Mouse (Mus musculus): ENCODE measurements around the gene Gm38431.
"Not testable (repeated sequence)": the region's sequence is repeated elsewhere in the genome, so short reads cannot be mapped to it uniquely, and the experiment has no call there.

Gene Gm38431

DNA sequence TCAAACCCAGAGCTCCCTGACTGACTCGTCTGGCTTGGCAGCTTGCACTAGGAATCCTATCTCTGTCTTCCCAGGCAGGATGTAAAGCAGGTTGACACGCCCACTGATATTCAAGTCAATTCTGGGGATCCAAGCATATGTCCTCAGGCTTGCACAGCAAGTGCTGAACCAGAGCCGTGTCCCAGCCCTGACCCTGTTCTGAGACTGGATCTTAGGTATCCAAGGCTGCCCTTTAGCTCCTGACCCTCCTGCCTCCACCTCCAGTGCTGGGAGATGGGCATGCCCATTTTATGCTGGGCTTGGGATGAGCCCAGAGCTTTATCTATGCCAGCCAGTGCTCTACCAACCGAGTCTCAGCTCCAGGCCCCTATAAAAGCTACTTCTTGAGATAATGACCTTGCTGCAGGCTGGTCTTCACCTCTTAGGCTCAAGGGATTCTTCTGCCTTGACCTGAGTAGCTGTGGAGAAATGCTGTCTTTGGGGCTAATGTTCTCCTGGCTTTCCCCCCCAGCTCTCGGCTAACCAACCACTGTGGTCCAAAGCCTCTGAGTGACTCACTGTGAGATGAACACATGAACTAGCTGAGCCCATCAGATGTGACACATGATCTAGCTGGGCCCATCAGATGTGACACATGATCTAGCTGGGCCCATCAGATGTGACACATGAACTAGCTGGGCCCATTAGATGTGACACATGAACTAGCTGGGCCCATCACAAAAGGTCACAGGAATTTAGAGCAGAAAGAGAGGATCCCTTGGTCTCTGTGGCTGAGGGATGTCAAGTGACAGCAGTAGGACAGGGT lies 14.2 kb upstream of the Gm38431 start:
- CTCF ChIA-PET, result no interaction called here

DNA sequence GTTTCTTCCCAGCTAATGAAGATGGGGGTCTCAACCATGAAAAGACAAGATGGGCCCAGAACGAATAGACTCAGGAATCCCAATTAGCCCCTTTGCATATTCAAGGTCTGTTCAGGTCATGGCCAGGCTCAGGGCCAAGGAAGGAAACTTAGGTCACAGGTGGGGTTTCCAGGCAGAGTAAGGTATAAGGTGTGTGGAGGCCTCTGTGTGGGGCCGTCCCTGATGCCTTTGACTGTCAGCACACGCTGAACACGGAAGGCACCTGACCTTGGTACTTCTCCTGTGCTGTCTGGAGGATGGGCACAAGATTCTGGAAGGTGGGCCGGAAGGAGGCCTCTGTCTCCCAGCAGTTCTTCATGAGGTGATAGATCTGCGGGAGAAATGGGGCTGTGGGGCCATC lies 13.0 kb upstream of the Gm38431 start:
- CTCF ChIA-PET, result no interaction called here

- CTCF ChIA-PET, result no interaction called here
Measured at GRCm38 (mm10) chr9:21102076-21102475, 10.3 kb upstream of the Gm38431 start.

- CTCF ChIA-PET, result interaction anchor here (0.5 to 0.7 kb wide), 3 partner anchors 65 to 461 kb away, joined by 3 to 7 read pairs (median 6); no protein-coding TSS in a partner anchor
Measured at GRCm38 (mm10) chr9:21100447-21101161, 8.8 kb upstream of the Gm38431 start.

DNA sequence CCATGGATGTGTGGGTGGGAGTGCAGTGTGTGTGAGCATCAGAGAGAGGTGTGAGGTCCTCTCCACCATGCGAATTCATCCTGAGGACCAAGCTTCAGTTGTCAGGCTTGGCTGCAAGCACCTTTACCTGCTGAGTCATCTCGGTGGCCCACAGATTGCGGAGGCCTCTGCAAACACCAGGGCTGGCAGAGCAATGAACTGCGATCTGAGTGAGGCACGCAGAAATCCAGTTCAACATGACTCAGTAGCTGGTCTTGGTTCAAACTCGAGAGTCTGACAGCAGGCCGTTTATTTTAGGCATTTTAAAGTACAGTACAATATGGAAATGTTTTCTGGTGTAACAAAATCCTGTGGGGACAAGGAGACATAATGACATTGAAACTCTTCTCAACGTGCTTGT lies 6.0 kb upstream of the Gm38431 start:
- CTCF ChIA-PET, result no interaction called here

- CTCF ChIA-PET, result no interaction called here
Measured at GRCm38 (mm10) chr9:21095958-21096357, 4.2 kb upstream of the Gm38431 start.

GRCm38 (mm10) chr9:21093423-21093822 lies 1.6 kb upstream of the Gm38431 start:
- CTCF ChIA-PET, result no interaction called here

DNA sequence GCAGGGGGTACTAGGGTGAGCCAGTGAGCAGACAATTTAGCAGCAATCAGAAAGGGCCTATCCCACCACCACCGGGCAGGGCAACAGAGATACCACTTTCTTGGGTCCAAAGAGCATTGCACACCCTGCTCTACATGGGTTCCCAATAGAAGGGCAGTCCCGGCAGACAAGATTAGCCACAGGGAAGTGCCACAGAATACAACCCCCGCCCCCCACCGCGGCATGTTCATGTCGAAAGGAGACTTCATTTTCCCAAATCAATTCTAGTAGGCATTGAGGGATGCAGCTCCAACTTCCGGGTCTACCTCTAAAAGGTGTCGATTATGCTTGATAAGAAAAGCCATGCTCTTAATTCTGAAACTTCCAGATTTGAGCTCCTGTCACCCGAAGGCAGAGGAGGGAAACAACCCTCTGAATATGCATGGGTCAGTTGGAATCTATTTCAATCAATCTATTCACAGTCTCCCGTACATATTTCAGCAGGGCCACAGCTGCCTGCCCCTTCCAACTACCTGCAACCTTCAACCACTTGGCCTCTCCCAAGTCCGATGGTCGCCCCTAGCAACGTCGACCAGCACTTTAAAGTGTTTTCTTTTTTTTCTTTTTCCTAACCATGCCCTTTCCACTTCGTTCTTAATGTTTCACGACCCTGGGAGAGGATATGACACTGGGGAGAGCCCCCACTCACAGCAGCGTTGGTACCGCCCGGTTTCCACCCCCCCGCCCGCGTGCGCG lies 658 bp downstream of the Gm38431 start:
- CTCF ChIA-PET, result no interaction called here

DNA sequence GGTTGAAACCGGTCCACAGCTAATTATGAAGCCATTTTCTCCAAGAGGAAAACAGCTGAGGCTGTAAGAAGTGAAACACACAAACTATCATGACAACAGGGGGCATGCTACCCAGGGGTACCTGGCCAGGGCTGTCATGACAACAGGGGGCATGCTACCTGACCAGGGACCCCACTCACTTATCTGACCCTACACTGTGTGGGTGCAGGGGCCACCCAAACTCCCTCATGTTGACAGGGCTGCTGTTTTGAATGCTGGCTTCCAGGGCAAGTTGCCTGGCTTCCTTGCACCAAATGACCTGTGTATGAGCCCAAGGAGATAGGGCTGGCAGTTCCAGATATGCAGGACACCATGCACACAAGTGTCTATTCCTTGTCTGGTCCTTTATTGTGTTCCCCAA lies 1.3 kb downstream of the Gm38431 start:
- CTCF ChIA-PET, result no interaction called here

GRCm38 (mm10) chr9:21083324-21083723 lies 8.5 kb downstream of the Gm38431 start:
- CTCF ChIA-PET, result no interaction called here

DNA sequence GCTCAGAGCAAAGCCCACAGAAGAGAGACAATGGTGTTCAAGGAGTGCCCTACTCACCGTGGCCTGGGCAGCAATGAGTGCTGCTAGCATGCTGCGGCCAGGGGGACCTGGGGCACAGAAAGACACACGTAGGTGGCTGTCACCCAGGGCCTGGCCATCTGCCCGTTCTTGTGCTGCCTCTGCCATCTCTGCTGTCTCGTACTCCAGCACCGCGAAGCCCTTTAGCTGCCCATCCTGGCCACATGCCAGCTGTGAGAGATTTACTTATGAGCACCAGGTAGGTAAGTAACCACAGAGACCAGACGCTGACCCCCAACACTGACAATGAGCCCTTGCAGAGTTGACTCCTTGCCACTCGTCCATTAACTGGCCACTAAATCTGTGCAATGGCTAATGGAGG lies 10.7 kb downstream of the Gm38431 start:
- CTCF ChIA-PET, result no interaction called here

DNA sequence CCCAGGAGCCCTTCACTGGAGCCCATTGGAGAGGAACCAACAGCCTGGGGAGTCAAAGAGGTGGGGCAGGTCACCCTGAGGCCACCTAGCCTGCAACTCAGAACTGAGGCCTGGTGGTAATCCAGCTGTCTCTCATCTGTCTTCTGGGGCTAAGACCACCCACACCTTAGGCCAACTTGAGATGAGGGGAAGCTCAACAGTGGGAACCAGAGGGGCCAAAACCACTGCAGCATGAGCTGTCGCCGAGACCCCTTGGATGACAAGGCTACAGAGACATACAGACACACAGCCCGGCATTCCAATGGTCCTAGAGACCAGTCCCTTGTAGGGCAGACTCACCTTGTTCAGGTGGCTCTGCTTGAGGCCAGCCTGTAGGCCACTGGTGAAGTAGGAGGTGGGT lies 16.2 kb downstream of the Gm38431 start:
- CTCF ChIA-PET, result no interaction called here

GRCm38 (mm10) chr9:21074173-21074572 lies 17.6 kb downstream of the Gm38431 start:
- CTCF ChIA-PET, result interaction anchor here (0.6 kb wide), 2 partner anchors 34 to 47 kb away, joined by 3 to 16 read pairs; no protein-coding TSS in a partner anchor

DNA sequence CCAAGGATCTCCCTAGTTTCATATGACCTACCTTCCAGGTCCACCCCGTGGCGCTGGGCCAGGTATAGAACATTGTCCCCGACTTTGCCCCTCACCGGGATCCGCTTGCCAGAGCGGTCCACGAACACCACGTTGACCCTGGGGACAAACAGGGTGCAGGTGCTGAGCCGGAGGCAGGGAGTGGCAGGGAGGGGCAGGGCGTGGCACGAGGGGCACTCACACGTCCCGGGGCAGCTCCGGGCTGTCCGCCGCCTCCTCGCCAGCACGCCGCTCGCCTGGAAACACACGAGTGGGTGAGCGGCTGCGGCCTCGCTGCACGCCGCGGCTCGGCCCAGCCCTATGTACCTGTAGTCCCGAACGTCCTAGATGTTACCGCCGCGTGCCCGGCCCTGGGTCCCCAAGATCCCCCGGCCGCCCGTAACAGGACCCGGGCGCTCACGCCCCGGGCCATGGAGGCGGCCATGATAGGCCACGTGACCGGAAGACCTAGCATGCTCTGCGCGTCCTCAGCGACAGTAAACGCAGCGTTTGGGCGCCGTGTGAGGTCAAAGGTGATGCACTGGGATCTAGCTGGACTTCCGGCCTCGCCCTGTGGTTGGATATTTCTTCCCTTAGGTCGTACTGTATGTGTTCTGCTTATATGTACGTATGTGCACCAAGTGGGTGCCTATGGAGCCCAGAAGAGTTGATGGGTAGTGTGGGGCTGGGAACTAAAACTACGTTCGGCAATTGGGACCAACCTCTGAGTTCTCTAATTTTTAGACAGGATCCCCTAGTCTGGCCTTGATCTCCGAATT lies 18.6 kb downstream of the Gm38431 start, which contains the start of the genes Gm49373 and Fdx1l:
Gene Gm49373 (minus strand): TSS at position 53 of the 797 bp plus-strand sequence.
Gene Fdx1l (minus strand): TSS at position 571 of the 797 bp plus-strand sequence.
- CTCF ChIA-PET, result interaction anchor here (0.6 kb wide), 3 partner anchors 35 to 46 kb away, joined by 3 to 16 read pairs (median 3); no protein-coding TSS in a partner anchor

DNA sequence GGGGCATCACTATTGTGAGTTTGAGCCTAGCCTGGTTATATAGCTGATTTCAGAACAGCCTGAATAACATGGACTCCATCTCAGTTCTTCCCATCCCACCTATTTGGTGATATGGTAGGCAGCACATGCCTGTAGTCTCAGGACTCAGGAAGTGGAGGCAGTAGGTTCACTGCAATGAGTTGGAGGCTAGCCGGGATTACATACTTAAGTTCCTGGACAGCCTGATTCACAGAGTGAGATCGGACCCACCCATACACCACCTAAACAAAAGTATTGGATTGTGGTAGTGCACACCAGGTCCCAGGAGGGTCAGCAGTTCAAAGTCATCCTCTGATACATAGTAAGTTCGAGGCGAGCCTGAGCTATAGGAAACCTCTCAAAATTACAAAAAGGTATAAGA lies 19.2 kb downstream of the Gm38431 start:
- CTCF ChIA-PET, result interaction anchor here (0.6 kb wide), 1 partner anchor 42 kb away, joined by 3 read pairs; no protein-coding TSS in a partner anchor

DNA sequence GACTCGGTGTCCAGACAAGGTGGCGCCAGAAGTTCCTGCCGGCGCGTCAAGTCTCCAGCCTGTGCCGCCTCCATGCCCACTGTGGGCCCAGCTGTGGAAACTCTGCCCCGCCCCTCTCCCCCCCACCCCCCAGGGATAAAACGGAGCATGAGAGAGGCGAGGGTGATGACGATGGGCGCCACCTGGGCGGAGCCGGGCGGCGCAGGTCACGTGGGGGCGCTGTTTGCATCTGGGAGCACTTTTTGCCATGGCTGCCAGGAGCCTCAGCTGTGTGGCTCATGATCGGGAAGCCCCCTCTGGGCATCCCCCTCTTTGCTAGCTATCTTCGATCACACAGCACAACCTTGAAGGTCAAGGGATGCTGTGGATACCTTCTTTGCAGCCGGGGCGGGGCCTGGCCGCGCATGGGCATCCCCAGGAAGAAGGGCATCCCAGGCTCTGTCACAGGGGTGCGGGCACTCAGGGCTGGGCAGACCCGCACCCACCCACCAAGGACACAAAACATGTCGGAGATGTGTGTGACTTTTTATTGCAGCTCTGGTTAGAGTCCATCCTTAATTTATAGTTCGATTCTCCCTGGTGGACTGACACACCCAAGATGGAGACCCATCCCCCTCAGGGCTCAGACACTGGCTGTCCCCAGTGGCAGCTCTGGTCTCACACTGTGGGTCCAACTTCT lies 24.7 kb downstream of the Gm38431 start, which contains the start of gene Zglp1:
Gene Zglp1 (minus strand): TSS at position 88 of the 679 bp plus-strand sequence.
- CTCF ChIA-PET, result interaction anchor here (0.5 kb wide), 1 partner anchor 56 kb away, joined by 6 read pairs; no protein-coding TSS in a partner anchor

DNA sequence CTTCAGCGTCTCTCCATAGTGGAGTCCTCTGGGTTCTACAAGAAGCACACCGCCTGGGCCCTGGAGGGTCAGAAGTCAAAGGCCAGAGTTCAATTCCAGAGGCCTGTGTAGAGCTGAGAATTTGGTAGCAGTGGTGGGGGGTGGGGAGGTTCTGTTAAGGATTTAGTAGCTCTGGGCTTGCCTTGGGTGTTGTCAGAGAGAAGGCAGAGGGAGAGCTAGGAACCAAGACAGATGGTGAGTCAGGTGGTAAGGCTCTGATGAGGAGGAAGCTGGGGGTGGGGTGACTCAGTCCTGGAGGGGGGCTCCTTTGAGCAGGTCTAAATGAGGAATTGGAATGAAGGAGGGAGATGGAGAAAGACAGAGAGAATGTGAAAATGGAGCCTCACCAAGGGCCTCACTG lies 28.9 kb downstream of the Gm38431 start:
- CTCF ChIA-PET, result no interaction called here

GRCm38 (mm10) chr9:21051578-21051977 lies 40.2 kb downstream of the Gm38431 start:
- CTCF ChIA-PET, result no interaction called here

DNA sequence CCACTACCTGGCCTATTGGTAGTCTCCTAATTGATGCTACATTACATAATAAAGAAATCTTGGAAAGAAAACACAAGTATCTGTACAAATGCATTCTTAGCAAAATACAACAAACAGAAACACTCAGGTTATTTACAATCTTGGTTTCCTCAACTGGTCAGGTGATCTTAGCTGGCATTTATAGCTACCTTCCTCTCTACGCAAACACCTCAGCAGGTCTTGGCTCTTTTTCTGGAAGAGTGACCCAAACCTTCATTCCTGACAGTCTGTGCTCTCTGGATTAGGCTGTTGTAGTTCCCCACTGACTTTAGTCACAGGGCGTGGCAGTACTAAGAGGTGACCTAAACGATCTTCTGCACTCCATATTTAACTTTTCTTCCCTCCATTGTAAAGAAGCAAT lies 46.6 kb downstream of the Gm38431 start:
- CTCF ChIA-PET, result no interaction called here

DNA sequence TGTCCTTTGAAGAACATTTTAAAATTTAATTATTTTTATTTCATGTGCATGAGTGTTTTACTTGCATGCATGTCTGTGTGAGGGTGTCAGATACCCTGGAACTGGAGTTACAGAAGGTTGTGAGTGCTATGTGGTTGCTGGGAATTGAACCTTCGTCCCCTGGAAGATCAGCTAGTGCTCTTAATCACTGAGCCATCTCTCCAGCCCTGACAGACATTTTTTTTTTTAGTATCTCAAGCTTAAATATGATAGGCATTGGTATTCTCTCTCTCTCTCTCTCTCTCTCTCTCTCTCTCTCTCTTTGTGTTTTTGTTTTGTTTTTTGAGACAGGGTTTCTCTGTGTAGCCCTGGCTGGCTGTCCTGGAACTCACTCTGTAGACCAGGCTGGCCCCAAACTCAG lies 47.0 kb downstream of the Gm38431 start:
- CTCF ChIA-PET, result not testable (repeated sequence)

DNA sequence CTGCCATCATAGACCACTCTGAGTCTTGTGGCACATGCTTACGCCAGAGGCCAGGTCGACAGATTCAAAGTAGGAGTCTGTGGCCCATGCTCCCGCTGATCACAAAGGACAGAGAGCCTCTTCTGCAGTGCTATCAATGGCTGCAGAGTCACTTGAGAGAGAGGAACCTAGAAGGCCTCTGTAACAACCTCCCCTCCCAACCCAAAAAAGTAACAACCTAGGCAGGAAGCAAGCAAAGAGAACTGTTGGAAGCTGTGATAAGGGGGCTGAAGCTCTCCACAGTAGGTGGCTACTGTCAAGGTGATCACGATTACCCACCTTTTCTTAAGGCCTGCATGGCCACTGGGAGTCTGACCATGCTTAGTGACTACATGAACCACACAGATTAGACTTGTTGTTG lies 48.2 kb downstream of the Gm38431 start:
- CTCF ChIA-PET, result no interaction called here
